Mouse (Mus musculus) MEL (cell line): ENCODE results near the gene Myo10. TPM values are rescaled to one million over a fixed set of nuclear protein-coding genes. Genes with fewer than 3 reads are reported as not detected.

Experiments
- DNase-seq: peaks from one replicate; pipeline ENCODE4 v3.0.0; 2011; ENCODE audit warnings: low read depth, low spot score
- H3K27ac ChIP-seq: 2 replicates; pipeline ENCODE4 v1.5.1; 2012; ENCODE audit warnings: low read depth, mild to moderate bottlenecking, control low read depth, low read length, moderate library complexity; ENCODE audit not compliant: control insufficient read depth
- H3K27me3 ChIP-seq, 2 experiments: fragments of 150-350 bp in 1 of 2; sonication (generic) in 1 of 2; 2 replicates each; pipeline ENCODE4 v1.6.1; 2012; ENCODE audit warnings: low read length in 2 of 2, mild to moderate bottlenecking in 2 of 2, improper control_type of control experiment in 1 of 2, moderate library complexity in 1 of 2; ENCODE audit not compliant: insufficient read depth in 2 of 2, control insufficient read depth in 1 of 2
- H3K36me3 ChIP-seq, 2 experiments: 2 replicates each; pipeline ENCODE4 v1.6.1; 2012 to 2014; ENCODE audit warnings: low read length in 2 of 2, improper control_type of control experiment in 1 of 2, inconsistent platforms in 1 of 2, mild to moderate bottlenecking in 1 of 2; ENCODE audit not compliant: insufficient read depth in 2 of 2, control insufficient read depth in 1 of 2
- H3K4me1 ChIP-seq, 2 experiments: fragments of 150-350 bp in 1 of 2; sonication (generic) in 1 of 2; 2 replicates each; pipeline ENCODE4 v1.6.1; 2012; ENCODE audit warnings: low read length in 2 of 2, improper control_type of control experiment in 1 of 2, mild to moderate bottlenecking in 1 of 2; ENCODE audit not compliant: insufficient read depth in 2 of 2, control insufficient read depth in 1 of 2
- H3K4me3 ChIP-seq, 2 experiments: fragments of 150-350 bp in 1 of 2; sonication (generic) in 1 of 2; 2 replicates each; pipeline ENCODE4 v1.5.1; 2012; ENCODE audit warnings: low read depth in 2 of 2, low read length in 2 of 2, mild to moderate bottlenecking in 2 of 2, moderate library complexity in 2 of 2, control low read depth in 1 of 2, improper control_type of control experiment in 1 of 2; ENCODE audit not compliant: control insufficient read depth in 1 of 2, insufficient read depth in 1 of 2
- H3K79me2 ChIP-seq: 2 replicates; pipeline ENCODE4 v1.6.1; 2012; ENCODE audit warnings: mild to moderate bottlenecking, low read length, moderate library complexity; ENCODE audit not compliant: control insufficient read depth, poor library complexity, insufficient read depth
- H3K9ac ChIP-seq: 2 replicates; pipeline ENCODE4 v1.6.1; 2012; ENCODE audit warnings: low read depth, mild to moderate bottlenecking, control low read depth, low read length, moderate library complexity; ENCODE audit not compliant: control insufficient read depth, poor library complexity, severe bottlenecking
- H3K9me3 ChIP-seq: fragments of 150-350 bp; sonication (generic); replicated peaks from 2 replicates; pipeline ENCODE4 v1.6.1; 2012; ENCODE audit warnings: mild to moderate bottlenecking, low read length, improper control_type of control experiment, moderate library complexity; ENCODE audit not compliant: insufficient read depth
- CHD1 ChIP-seq: IDR thresholded peaks from 2 replicates; pipeline ENCODE4 v1.6.1; 2012; ENCODE audit warnings: low read depth, mild to moderate bottlenecking, inconsistent platforms, low read length, improper control_type of control experiment
- CTCF ChIP-seq, 3 experiments: IDR thresholded peaks in 2 of 3; conservative IDR thresholded peaks in 1 of 3; 2 replicates each; pipeline ENCODE4 v1.5.1; 2011 to 2012; ENCODE audit warnings: low read length in 3 of 3, low read depth in 2 of 3, mild to moderate bottlenecking in 2 of 3, improper control_type of control experiment in 1 of 3, inconsistent platforms in 1 of 3, mixed read lengths in 1 of 3, moderate library complexity in 1 of 3; ENCODE audit not compliant: control insufficient read depth in 1 of 3, insufficient read depth in 1 of 3, poor library complexity in 1 of 3, severe bottlenecking in 1 of 3
- E2F4 ChIP-seq: IDR thresholded peaks from 2 replicates; pipeline ENCODE4 v1.6.1; 2011; ENCODE audit warnings: low read depth, low read length, improper control_type of control experiment, borderline replicate concordance
- GABPA ChIP-seq: IDR thresholded peaks from 2 replicates; pipeline ENCODE4 v1.6.1; 2012; ENCODE audit warnings: low read depth, mild to moderate bottlenecking, inconsistent platforms, low read length, improper control_type of control experiment, moderate library complexity
- GATA1 ChIP-seq: IDR thresholded peaks from 2 replicates; pipeline ENCODE4 v1.6.1; 2011; ENCODE audit warnings: low read depth, low read length, improper control_type of control experiment
- HCFC1 ChIP-seq: IDR thresholded peaks from 2 replicates; pipeline ENCODE4 v1.6.1; 2012; ENCODE audit warnings: low read depth, mild to moderate bottlenecking, inconsistent platforms, low read length, improper control_type of control experiment, moderate library complexity
- JUND ChIP-seq: IDR thresholded peaks from 2 replicates; pipeline ENCODE4 v1.6.1; 2011; ENCODE audit warnings: low read depth, mild to moderate bottlenecking, improper control_type of control experiment, low read length
- MAFK ChIP-seq: IDR thresholded peaks from 2 replicates; pipeline ENCODE4 v1.6.1; 2011; ENCODE audit warnings: low read depth, mild to moderate bottlenecking, low read length, improper control_type of control experiment, borderline replicate concordance
- MAX ChIP-seq: IDR thresholded peaks from 2 replicates; pipeline ENCODE4 v1.6.1; 2011; ENCODE audit warnings: low read length, improper control_type of control experiment
- MAZ ChIP-seq: IDR thresholded peaks from 2 replicates; pipeline ENCODE4 v1.6.1; 2012; ENCODE audit warnings: low read depth, mild to moderate bottlenecking, inconsistent platforms, low read length, improper control_type of control experiment
- MEF2A ChIP-seq: IDR thresholded peaks from 2 replicates; pipeline ENCODE4 v1.6.1; 2014; ENCODE audit warnings: low read depth, mild to moderate bottlenecking, inconsistent platforms, low read length, improper control_type of control experiment; ENCODE audit not compliant: poor library complexity, insufficient replicate concordance, severe bottlenecking; ENCODE audit errors: extremely low read depth
- MYB ChIP-seq: IDR thresholded peaks from 2 replicates; pipeline ENCODE4 v1.6.1; 2011; ENCODE audit warnings: mild to moderate bottlenecking, low read depth, low read length, improper control_type of control experiment
- NRF1 ChIP-seq: IDR thresholded peaks from 2 replicates; pipeline ENCODE4 v1.6.1; 2014; ENCODE audit warnings: low read depth, mild to moderate bottlenecking, inconsistent platforms, low read length, improper control_type of control experiment, moderate library complexity; ENCODE audit not compliant: poor library complexity, insufficient read depth, severe bottlenecking
- POLR2A ChIP-seq, 2 experiments: IDR thresholded peaks; 2 replicates each; pipeline ENCODE4 v1.6.1; 2011 to 2012; ENCODE audit warnings: low read length in 2 of 2, mild to moderate bottlenecking in 2 of 2, control low read depth in 1 of 2, improper control_type of control experiment in 1 of 2, low read depth in 1 of 2, moderate library complexity in 1 of 2; ENCODE audit not compliant: control insufficient read depth in 1 of 2, insufficient read depth in 1 of 2, poor library complexity in 1 of 2
- POLR2AphosphoS5 ChIP-seq: IDR thresholded peaks from 2 replicates; pipeline ENCODE4 v1.6.1; 2012; ENCODE audit warnings: low read depth, borderline replicate concordance, mild to moderate bottlenecking, inconsistent platforms, low read length, moderate library complexity, mixed read lengths
- RCOR1 ChIP-seq: IDR thresholded peaks from 2 replicates; pipeline ENCODE4 v1.6.1; 2012; ENCODE audit warnings: low read depth, mild to moderate bottlenecking, inconsistent platforms, low read length, improper control_type of control experiment
- USF1 ChIP-seq: IDR thresholded peaks from 2 replicates; pipeline ENCODE4 v1.6.1; 2014; ENCODE audit warnings: low read depth, mild to moderate bottlenecking, inconsistent platforms, low read length, improper control_type of control experiment, moderate library complexity
- USF2 ChIP-seq, 2 experiments: IDR thresholded peaks; 2 replicates each; pipeline ENCODE4 v1.6.1; 2011 to 2012; ENCODE audit warnings: improper control_type of control experiment in 2 of 2, low read length in 2 of 2, borderline replicate concordance in 1 of 2, inconsistent platforms in 1 of 2, low read depth in 1 of 2, mild to moderate bottlenecking in 1 of 2; ENCODE audit not compliant: insufficient read depth in 1 of 2
- ZC3H11A ChIP-seq: IDR thresholded peaks from 2 replicates; pipeline ENCODE4 v1.6.1; 2012; ENCODE audit warnings: low read depth, mild to moderate bottlenecking, inconsistent platforms, low read length, improper control_type of control experiment
- ZKSCAN1 ChIP-seq: IDR thresholded peaks from 2 replicates; pipeline ENCODE4 v1.6.1; 2012; ENCODE audit warnings: low read depth, mild to moderate bottlenecking, inconsistent platforms, low read length, improper control_type of control experiment, moderate library complexity
- ZMIZ1 ChIP-seq: IDR thresholded peaks from 2 replicates; pipeline ENCODE4 v1.6.1; 2012; ENCODE audit warnings: low read depth, mild to moderate bottlenecking, inconsistent platforms, low read length, improper control_type of control experiment, moderate library complexity
- ZNF384 ChIP-seq: IDR thresholded peaks from 2 replicates; pipeline ENCODE4 v1.6.1; 2012; ENCODE audit warnings: low read depth, mild to moderate bottlenecking, inconsistent platforms, low read length, improper control_type of control experiment
- polyA plus RNA-seq, 2 experiments: library from polyadenylated mRNA; stranded (reverse) in 1 of 2; unstranded in 1 of 2; fragments of >175 nt in 1 of 2; fragments of >200 nt in 1 of 2; gene quantifications; 2 replicates each; pipeline versions ENCODE4 v1.2.1 to v1.2.4; 2012; ENCODE audit warnings: low replicate concordance in 2 of 2, low read depth in 1 of 2; ENCODE audit not compliant: insufficient read length in 2 of 2, insufficient read depth in 1 of 2, missing spikeins in 1 of 2
- total RNA-seq: library from RNA; depleted of rRNA; stranded (reverse); fragments of 300-350 nt; gene quantifications from 2 replicates; pipeline ENCODE4 v1.2.3, GENCODE M21; 2012

Gene Myo10
- total and polyA plus RNA-seq, 3 experiments: 0.01 TPM; not detected in 2

- no peak overlapping the region for H3K9ac ChIP-seq
- H3K27me3 ChIP-seq: no peaks in the 10 kb centered on the region
- no peak for DNase-seq
- no peaks in the 10 kb centered on the region for H3K9me3 ChIP-seq
- H3K36me3 ChIP-seq: no peaks in the 10 kb centered on the region
- no peak overlapping the region for H3K4me3 ChIP-seq
- H3K27ac ChIP-seq: no peak overlapping the region
- H3K4me1 ChIP-seq: no peaks in the 10 kb centered on the region
- TF ChIP-seq E2F4: no peak
- TF ChIP-seq USF1: no peak
- no peak for TF ChIP-seq ZC3H11A
- TF ChIP-seq MEF2A: no peak
- TF ChIP-seq POLR2A (IDR thresholded peaks at IDR 0.05; ENCODE audit: control insufficient read depth in 1 of 2, insufficient read depth in 1 of 2, low read depth in 1 of 2, low read length in 2 of 2, poor library complexity in 1 of 2): no peak
- no peak for TF ChIP-seq RCOR1
- no peaks in the 10 kb centered on the region for H3K79me2 ChIP-seq
These were observed 166.2 kb downstream of the Myo10 start for GRCm38 (mm10) chr15:25788565-25788964.

- no peak for DNase-seq
- TF ChIP-seq CTCF (IDR thresholded peaks at IDR 0.05 in 2 of 3, conservative IDR thresholded peaks at IDR 0.05 in 1 of 3; ENCODE audit: control insufficient read depth in 1 of 3, insufficient read depth in 1 of 3, low read depth in 2 of 3, low read length in 3 of 3, poor library complexity in 1 of 3, severe bottlenecking in 1 of 3) (no peak), ZMIZ1 (no peak), USF1 (no peak), POLR2A (IDR thresholded peaks at IDR 0.05; ENCODE audit: control insufficient read depth in 1 of 2, insufficient read depth in 1 of 2, low read depth in 1 of 2, low read length in 2 of 2, poor library complexity in 1 of 2) (no peak), MAFK (no peak)
- TF ChIP-seq, all 39 proteins: peak for 0
- Histone ChIP-seq H3K4me1 (no peaks in the 10 kb centered on the region), H3K9me3 (no peaks in the 10 kb centered on the region), H3K27me3 (no peaks in the 10 kb centered on the region), H3K4me3 (no peak overlapping the region), H3K36me3 (no peaks in the 10 kb centered on the region), H3K27ac (no peak overlapping the region), H3K79me2 (no peaks in the 10 kb centered on the region), H3K9ac (no peak overlapping the region)
These were observed 166.9 kb downstream of the Myo10 start for GRCm38 (mm10) chr15:25789241-25789640.

- DNase-seq: no peak
- Histone ChIP-seq H3K4me1 (no peaks in the 10 kb centered on the region), H3K79me2 (no peaks in the 10 kb centered on the region), H3K9ac (no peak overlapping the region), H3K9me3 (no peaks in the 10 kb centered on the region), H3K4me3 (no peak overlapping the region), H3K27ac (no peak overlapping the region), H3K27me3 (no peaks in the 10 kb centered on the region; a peak in 1 of 4 replicates), H3K36me3 (no peaks in the 10 kb centered on the region)
- TF ChIP-seq MAX (no peak), CHD1 (no peak), E2F4 (no peak), POLR2AphosphoS5 (no peak), GATA1 (no peak), ZMIZ1 (no peak), HCFC1 (no peak), ZNF384 (no peak), ZKSCAN1 (no peak), MAZ (no peak), GABPA (no peak), MAFK (no peak), JUND (no peak), USF2 (IDR thresholded peaks at IDR 0.05; ENCODE audit: borderline replicate concordance in 1 of 2, insufficient read depth in 1 of 2, low read depth in 1 of 2, low read length in 2 of 2) (no peak), MYB (no peak), NRF1 (no peak)
These were observed 169.5 kb downstream of the Myo10 start for GRCm38 (mm10) chr15:25791660-25792353.
